Mouse (Mus musculus) liver, embryonic 11.5 days (tissue): ENCODE results near the gene Sh3rf1. TPM values are rescaled to one million over a fixed set of nuclear protein-coding genes. Genes with fewer than 3 reads are reported as not detected.

Experiments
- ATAC-seq: fragments of 200-750 bp; cut with Nextera tagmentation; replicated peaks from 2 replicates; pipeline ENCODE4 v1.8.0; 2017; ENCODE audit warnings: moderate number of reproducible peaks, mild to moderate bottlenecking, moderate TSS enrichment, moderate library complexity; ENCODE audit not compliant: low FRiP score
- DNase-seq: peaks from one replicate; pipeline ENCODE4 v3.0.0-alpha.2; 2017; ENCODE audit warnings: low spot score
- H3K27ac ChIP-seq: fragments of 300-500 bp; sonication (generic); 2 replicates; pipeline ENCODE4 v1.5.1; 2014; ENCODE audit warnings: mild to moderate bottlenecking, low read depth, low read length, control low read depth
- H3K27me3 ChIP-seq: fragments of 300-500 bp; sonication (generic); replicated peaks from 2 replicates; pipeline ENCODE4 v1.6.1; 2014; ENCODE audit warnings: low read length, mixed read lengths; ENCODE audit not compliant: control insufficient read depth, insufficient read depth
- H3K36me3 ChIP-seq: fragments of 300-500 bp; sonication (generic); 2 replicates; pipeline ENCODE4 v1.6.1; 2014; ENCODE audit warnings: mild to moderate bottlenecking, low read length, moderate library complexity, mixed read lengths; ENCODE audit not compliant: control insufficient read depth, insufficient read depth
- H3K4me1 ChIP-seq: fragments of 300-500 bp; sonication (generic); replicated peaks from 2 replicates; pipeline ENCODE4 v1.6.1; 2014; ENCODE audit warnings: low read length, mixed read lengths; ENCODE audit not compliant: control insufficient read depth, insufficient read depth
- H3K4me2 ChIP-seq: fragments of 300-500 bp; sonication (generic); 2 replicates; pipeline ENCODE4 v1.6.1; 2014; ENCODE audit warnings: mild to moderate bottlenecking, control low read depth, moderate library complexity
- H3K4me3 ChIP-seq: fragments of 300-500 bp; sonication (generic); 2 replicates; pipeline ENCODE4 v1.5.1; 2014; ENCODE audit warnings: low read depth, low read length, control low read depth
- H3K9ac ChIP-seq: fragments of 300-500 bp; sonication (generic); 2 replicates; pipeline ENCODE4 v1.6.1; 2014; ENCODE audit warnings: low read depth, low read length, control low read depth
- H3K9me3 ChIP-seq: fragments of 300-500 bp; sonication (generic); 2 replicates; pipeline ENCODE4 v1.6.1; 2016; ENCODE audit warnings: low read length, inconsistent platforms, mixed read lengths; ENCODE audit not compliant: control insufficient read depth
- WGBS: fragments of 180-500 bp; shearing (Covaris S2); extraction: QIAGEN DNeasy Blood & Tissue Kit; methylation state at CpG from one replicate; pipeline ENCODE4 v1.1.7; 2014; 5-methylcytosine and 5-hydroxymethylcytosine counted together
- polyA plus RNA-seq: library from polyadenylated mRNA; unstranded; fragments of >200 nt; fragmentation: Nextera tagmentation; extraction: Ambion mirVana; gene quantifications from 2 replicates; pipeline ENCODE4 v1.2.1, GENCODE M21; 2014

The Sh3rf1 gene
- polyA plus RNA-seq, 1 experiment from 2014 or later: 6.7 TPM

- Histone ChIP-seq H3K36me3 (no peaks in the 10 kb centered on the region; the same call in 1 of the 2 replicates), H3K4me3 (no peak overlapping the region), H3K4me1 (peaks cover 2% of the 10 kb centered on the region; the same call in 1 of the 2 replicates), H3K9ac (no peak overlapping the region), H3K27ac (no peak overlapping the region), H3K27me3 (no peaks in the 10 kb centered on the region), H3K4me2 (no peak overlapping the region), H3K9me3 (no peaks in the 10 kb centered on the region)
- DNase-seq (no peak), ATAC-seq (no peak)
- WGBS: 64% methylated on average over 6 of the region's 6 CpGs
Measured at GRCm38 (mm10) chr8:61387501-61387963, 163.9 kb downstream of the Sh3rf1 start.

GRCm38 (mm10) chr8:61388341-61388740 lies 164.7 kb downstream of the Sh3rf1 start:
- H3K4me1 ChIP-seq: no peaks in the 10 kb centered on the region; the same call in 1 of the 2 replicates
- H3K4me2 ChIP-seq: no peak overlapping the region
- 81% methylated on average over 9 of the region's 9 CpGs for WGBS
- H3K36me3 ChIP-seq: no peaks in the 10 kb centered on the region; the same call in 1 of the 2 replicates
- H3K27me3 ChIP-seq: no peaks in the 10 kb centered on the region
- H3K9me3 ChIP-seq: no peaks in the 10 kb centered on the region
- ATAC-seq (no peak), DNase-seq (no peak)
- H3K27ac ChIP-seq: no peak overlapping the region
- no peak overlapping the region for H3K9ac ChIP-seq
- H3K4me3 ChIP-seq: no peak overlapping the region

DNA sequence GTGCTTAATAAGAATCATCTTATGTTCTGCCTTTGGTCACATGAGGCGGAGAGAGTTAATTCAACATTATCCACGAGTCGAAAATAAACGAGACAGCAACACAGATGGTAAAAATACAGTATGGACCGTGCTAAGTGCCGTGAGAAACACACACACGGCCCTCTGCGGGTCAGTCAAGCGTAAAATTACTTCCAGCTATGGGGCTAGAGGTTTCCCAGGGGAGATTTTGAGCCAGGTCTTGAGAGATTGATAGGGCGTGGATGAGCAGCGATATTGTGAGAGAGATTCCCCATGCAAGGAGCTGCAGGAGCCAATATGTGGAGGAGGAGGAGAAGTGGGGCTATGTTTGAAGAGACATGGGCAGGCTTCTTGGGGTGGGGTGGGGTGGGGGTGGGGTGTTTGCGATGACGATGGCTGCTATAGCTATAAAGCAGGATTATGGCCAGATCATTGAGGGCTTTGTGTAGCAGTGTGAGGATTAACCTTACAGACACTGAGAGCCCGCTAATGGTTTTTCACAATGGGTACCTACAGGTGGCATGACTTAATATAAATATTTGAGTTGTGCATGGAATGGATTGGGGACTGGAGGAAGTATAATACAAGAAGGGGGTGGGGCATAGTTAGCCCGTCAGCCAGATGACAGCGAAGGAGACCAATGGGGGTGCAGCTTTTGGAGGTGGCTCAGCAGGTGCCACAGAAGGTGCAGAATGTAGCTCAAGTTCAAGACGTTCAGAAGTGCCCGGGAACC lies 166.8 kb downstream of the Sh3rf1 start:
- Histone ChIP-seq H3K4me1 (no peaks in the 10 kb centered on the region; the same call in 1 of the 2 replicates), H3K27me3 (no peaks in the 10 kb centered on the region), H3K27ac (no peak overlapping the region), H3K9me3 (no peaks in the 10 kb centered on the region), H3K4me2 (no peak overlapping the region), H3K9ac (no peak overlapping the region), H3K4me3 (no peak overlapping the region), H3K36me3 (no peaks in the 10 kb centered on the region; the same call in 1 of the 2 replicates)
- 82% methylated on average over 18 of the region's 18 CpGs for WGBS
- ATAC-seq (no peak), DNase-seq (no peak)

DNA sequence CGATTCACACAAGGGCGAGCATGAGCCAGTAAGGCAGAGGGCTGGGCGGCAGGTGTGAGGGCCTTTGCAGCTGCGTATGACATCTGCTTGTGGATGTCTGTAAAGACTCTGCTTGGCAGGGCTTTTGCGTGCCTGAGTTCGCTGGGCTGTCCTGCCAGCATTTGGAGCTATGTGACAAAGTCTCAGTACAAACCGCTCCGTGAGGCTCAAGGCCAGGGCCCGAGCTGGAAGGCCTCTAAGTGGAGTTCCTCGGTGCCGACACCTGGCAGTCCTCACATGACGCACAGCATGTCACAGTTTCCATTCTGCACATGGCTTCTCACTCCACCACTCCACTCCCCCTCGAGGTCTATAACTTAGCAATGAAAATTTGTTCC lies 167.4 kb downstream of the Sh3rf1 start:
- ATAC-seq: no peak
- H3K9ac ChIP-seq: no peak overlapping the region
- H3K4me2 ChIP-seq: no peak overlapping the region
- H3K9me3 ChIP-seq: no peaks in the 10 kb centered on the region
- H3K4me1 ChIP-seq: no peaks in the 10 kb centered on the region; the same call in 1 of the 2 replicates
- no peak overlapping the region for H3K27ac ChIP-seq
- no peaks in the 10 kb centered on the region for H3K27me3 ChIP-seq
- no peak overlapping the region for H3K4me3 ChIP-seq
- no peak for DNase-seq
- H3K36me3 ChIP-seq: no peaks in the 10 kb centered on the region; the same call in 1 of the 2 replicates
- 89% methylated on average over 13 of the region's 13 CpGs for WGBS

- Histone ChIP-seq H3K27me3 (no peaks in the 10 kb centered on the region), H3K4me2 (peak overlapping the region; percentile 33), H3K27ac (no peak overlapping the region), H3K9me3 (no peaks in the 10 kb centered on the region), H3K9ac (no peak overlapping the region), H3K4me1 (peaks cover 12% of the 10 kb centered on the region), H3K4me3 (no peak overlapping the region), H3K36me3 (no peaks in the 10 kb centered on the region)
- ATAC-seq (peak; percentile 82), DNase-seq (no peak)
- whole genome bisulfite sequencing: 10% methylated on average over 2 of the region's 2 CpGs
Measured at GRCm38 (mm10) chr8:61397139-61397538, 173.5 kb downstream of the Sh3rf1 start.

GRCm38 (mm10) chr8:61397755-61398154 lies 174.1 kb downstream of the Sh3rf1 start:
- ATAC-seq: 0 out of 2 replicates have a peak, but pooled peaks have one; percentile 21
- Histone ChIP-seq H3K4me1 (peaks cover 12% of the 10 kb centered on the region), H3K4me2 (no peak overlapping the region), H3K9ac (no peak overlapping the region), H3K27me3 (no peaks in the 10 kb centered on the region), H3K36me3 (no peaks in the 10 kb centered on the region), H3K9me3 (no peaks in the 10 kb centered on the region), H3K4me3 (no peak overlapping the region), H3K27ac (no peak overlapping the region)
- no peak for DNase-seq
- WGBS: 62% methylated on average over 7 of the region's 7 CpGs

GRCm38 (mm10) chr8:61402861-61403260 lies 179.2 kb downstream of the Sh3rf1 start:
- no peak overlapping the region for H3K9ac ChIP-seq
- H3K27me3 ChIP-seq: no peaks in the 10 kb centered on the region
- H3K4me3 ChIP-seq: no peak overlapping the region
- 74% methylated on average over 7 of the region's 7 CpGs for WGBS
- no peak for DNase-seq
- peaks cover 3% of the 10 kb centered on the region; the same call in 1 of the 2 replicates for H3K4me1 ChIP-seq
- no peak overlapping the region for H3K27ac ChIP-seq
- no peaks in the 10 kb centered on the region for H3K36me3 ChIP-seq
- ATAC-seq: no peak
- no peak overlapping the region for H3K4me2 ChIP-seq
- no peaks in the 10 kb centered on the region for H3K9me3 ChIP-seq

DNA sequence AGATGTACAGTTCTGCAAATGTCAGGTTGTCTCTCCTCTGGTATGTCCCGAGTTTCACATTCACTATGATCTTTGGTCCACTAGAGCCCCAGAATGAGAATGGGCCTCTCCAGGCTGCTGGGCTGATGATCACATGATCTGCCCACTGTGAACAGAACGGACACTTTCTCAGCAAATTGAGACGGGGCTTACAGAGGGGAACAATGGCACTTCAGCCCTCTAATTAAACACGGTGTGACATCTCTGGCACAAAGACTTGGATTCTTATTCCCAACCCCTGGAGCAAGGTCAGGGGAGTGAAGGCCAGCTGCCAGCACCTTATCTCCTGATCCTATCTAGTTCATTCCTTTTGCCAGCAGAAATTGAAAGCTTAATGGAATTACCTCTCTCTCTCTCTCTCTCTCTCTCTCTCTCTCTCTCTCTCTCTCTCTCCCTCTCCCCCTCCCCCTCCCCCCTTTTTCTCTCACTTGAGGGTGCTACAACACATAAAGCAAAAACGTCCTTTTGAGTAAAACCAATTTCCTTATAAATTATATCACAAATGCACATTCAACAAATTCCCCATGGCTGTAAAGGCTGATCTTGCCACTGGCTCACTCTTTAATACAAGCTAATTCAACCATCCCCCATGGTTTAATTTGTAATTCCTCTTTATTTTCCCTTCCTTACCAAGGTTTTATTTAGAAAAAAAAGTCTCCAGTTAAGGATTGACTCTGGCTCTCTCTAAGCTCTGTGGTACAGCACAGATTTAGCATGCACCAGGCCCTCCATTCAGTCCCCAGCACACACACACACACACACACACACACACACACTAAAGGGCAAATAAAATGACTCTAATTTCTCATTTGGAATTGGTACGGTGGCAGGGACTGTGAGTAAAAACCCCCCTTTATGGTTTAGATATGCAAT lies 179.8 kb downstream of the Sh3rf1 start:
- Histone ChIP-seq H3K9me3 (no peaks in the 10 kb centered on the region), H3K4me2 (no peak overlapping the region), H3K4me3 (no peak overlapping the region), H3K27ac (no peak overlapping the region), H3K9ac (no peak overlapping the region), H3K36me3 (no peaks in the 10 kb centered on the region), H3K4me1 (no peaks in the 10 kb centered on the region; the same call in 1 of the 2 replicates), H3K27me3 (no peaks in the 10 kb centered on the region)
- ATAC-seq (no peak), DNase-seq (no peak)
- 54% methylated on average over 6 of the region's 6 CpGs for WGBS
